Mouse (Mus musculus) hindbrain, embryonic 11.5 days (tissue): ENCODE data around the gene AI597479. TPM values are rescaled to one million over a fixed set of nuclear protein-coding genes. Genes with fewer than 3 reads are reported as not detected.

Experiments used
- ATAC-seq: fragments of 200-750 bp; cut with Nextera tagmentation; 2 replicates; pipeline ENCODE4 v1.8.0; 2017; ENCODE audit warnings: mild to moderate bottlenecking, moderate TSS enrichment, moderate library complexity; ENCODE audit not compliant: low FRiP score
- DNase-seq: peaks from one replicate; pipeline ENCODE4 v3.0.0-alpha.2; 2015; ENCODE audit warnings: low spot score
- H3K27ac ChIP-seq: fragments of 300-500 bp; sonication (generic); 2 replicates; pipeline ENCODE4 v1.5.1; 2014; ENCODE audit warnings: mild to moderate bottlenecking, low read depth, low read length
- H3K27me3 ChIP-seq: fragments of 300-500 bp; sonication (generic); 2 replicates; pipeline ENCODE4 v1.6.1; 2014; ENCODE audit warnings: mild to moderate bottlenecking, low read length, moderate library complexity, mixed read lengths; ENCODE audit not compliant: control insufficient read depth, insufficient read depth
- H3K36me3 ChIP-seq: fragments of 300-500 bp; sonication (generic); 2 replicates; pipeline ENCODE4 v1.6.1; 2014; ENCODE audit warnings: mild to moderate bottlenecking, low read length, moderate library complexity, mixed read lengths; ENCODE audit not compliant: control insufficient read depth, insufficient read depth
- H3K4me1 ChIP-seq: fragments of 300-500 bp; sonication (generic); replicated peaks from 2 replicates; pipeline ENCODE4 v1.6.1; 2014; ENCODE audit warnings: low read length, mixed read lengths; ENCODE audit not compliant: control insufficient read depth, insufficient read depth
- H3K4me2 ChIP-seq: fragments of 300-500 bp; sonication (generic); replicated peaks from 2 replicates; pipeline ENCODE4 v1.6.1; 2014; ENCODE audit warnings: mild to moderate bottlenecking, low read depth, low read length
- H3K4me3 ChIP-seq: fragments of 300-500 bp; sonication (generic); 2 replicates; pipeline ENCODE4 v1.5.1; 2014; ENCODE audit warnings: low read depth, low read length
- H3K9ac ChIP-seq: fragments of 300-500 bp; sonication (generic); 2 replicates; pipeline ENCODE4 v1.6.1; 2014; ENCODE audit warnings: low read depth, low read length
- H3K9me3 ChIP-seq: fragments of 300-500 bp; sonication (generic); 2 replicates; pipeline ENCODE4 v1.6.1; 2016; ENCODE audit warnings: low read length; ENCODE audit not compliant: control insufficient read depth
- WGBS: fragments of 180-500 bp; shearing (Covaris S2); extraction: QIAGEN DNeasy Blood & Tissue Kit; methylation state at CpG from one replicate; pipeline ENCODE4 v1.1.7; 2014; 5-methylcytosine and 5-hydroxymethylcytosine counted together
- polyA plus RNA-seq: library from polyadenylated mRNA; unstranded; fragments of >200 nt; fragmentation: Nextera tagmentation; extraction: Ambion mirVana; gene quantifications from 2 replicates; pipeline ENCODE4 v1.2.1, GENCODE M21; 2014

The AI597479 gene
- polyA plus RNA-seq, 1 experiment from 2014 or later: 39.3 TPM

GRCm38 (mm10) chr1:43144338-43144906 lies 45.9 kb downstream of the AI597479 start:
- no peaks in the 10 kb centered on the region for H3K36me3 ChIP-seq
- H3K4me2 ChIP-seq: no peak overlapping the region
- no peaks in the 10 kb centered on the region for H3K4me1 ChIP-seq
- H3K9ac ChIP-seq: no peak overlapping the region
- ATAC-seq (no peak), DNase-seq (no peak)
- H3K9me3 ChIP-seq: no peaks in the 10 kb centered on the region
- 92% methylated on average over 8 of the region's 8 CpGs for WGBS
- no peak overlapping the region for H3K27ac ChIP-seq
- no peaks in the 10 kb centered on the region for H3K27me3 ChIP-seq
- H3K4me3 ChIP-seq: no peak overlapping the region

- Histone ChIP-seq H3K9me3 (no peaks in the 10 kb centered on the region), H3K27ac (no peak overlapping the region), H3K9ac (no peak overlapping the region), H3K27me3 (no peaks in the 10 kb centered on the region), H3K4me1 (no peaks in the 10 kb centered on the region), H3K4me2 (no peak overlapping the region), H3K36me3 (no peaks in the 10 kb centered on the region), H3K4me3 (no peak overlapping the region)
- DNase-seq: no peak
- WGBS: 90% methylated on average over 6 of the region's 6 CpGs
- ATAC-seq: no peak
Measured at GRCm38 (mm10) chr1:43145388-43145787, 46.9 kb downstream of the AI597479 start.

- 74% methylated on average over 2 of the region's 2 CpGs for WGBS
Measured at GRCm38 (mm10) chr1:43147474-43147873, 49.0 kb downstream of the AI597479 start.

DNA sequence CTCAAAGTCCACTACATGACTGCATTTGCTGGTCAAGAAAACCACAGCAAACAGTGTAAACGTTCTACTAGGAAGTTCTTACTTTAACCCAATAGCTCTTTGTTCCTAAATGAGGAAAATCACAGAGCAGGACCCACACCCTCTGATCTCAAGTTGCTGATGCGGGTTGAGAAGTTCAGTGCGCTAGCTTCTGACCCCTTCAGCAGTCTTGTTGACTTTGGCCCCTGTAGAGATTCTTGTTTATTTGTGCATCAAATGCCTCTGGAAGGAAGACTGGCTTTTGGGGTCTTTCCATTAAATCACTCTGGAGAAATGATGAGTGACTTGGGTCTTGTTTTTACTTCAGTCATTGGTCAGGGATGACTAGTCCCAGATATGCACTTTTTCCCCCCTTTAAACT lies 51.7 kb downstream of the AI597479 start:
- Histone ChIP-seq H3K4me2 (no peak overlapping the region), H3K9ac (no peak overlapping the region), H3K36me3 (no peaks in the 10 kb centered on the region), H3K4me3 (no peak overlapping the region), H3K27ac (no peak overlapping the region), H3K27me3 (no peaks in the 10 kb centered on the region), H3K4me1 (no peaks in the 10 kb centered on the region), H3K9me3 (no peaks in the 10 kb centered on the region)
- DNase-seq (no peak), ATAC-seq (no peak)
- whole genome bisulfite sequencing: 65% methylated on average over 3 of the region's 3 CpGs

More at GRCm38 (mm10) chr1:43147474-43147873, 49.0 kb downstream of the AI597479 start:
- Histone ChIP-seq H3K4me2 (no peak overlapping the region), H3K4me1 (no peaks in the 10 kb centered on the region), H3K27me3 (no peaks in the 10 kb centered on the region), H3K27ac (no peak overlapping the region), H3K9ac (no peak overlapping the region), H3K9me3 (no peaks in the 10 kb centered on the region), H3K36me3 (no peaks in the 10 kb centered on the region), H3K4me3 (no peak overlapping the region)
- DNase-seq (no peak), ATAC-seq (no peak)

DNA sequence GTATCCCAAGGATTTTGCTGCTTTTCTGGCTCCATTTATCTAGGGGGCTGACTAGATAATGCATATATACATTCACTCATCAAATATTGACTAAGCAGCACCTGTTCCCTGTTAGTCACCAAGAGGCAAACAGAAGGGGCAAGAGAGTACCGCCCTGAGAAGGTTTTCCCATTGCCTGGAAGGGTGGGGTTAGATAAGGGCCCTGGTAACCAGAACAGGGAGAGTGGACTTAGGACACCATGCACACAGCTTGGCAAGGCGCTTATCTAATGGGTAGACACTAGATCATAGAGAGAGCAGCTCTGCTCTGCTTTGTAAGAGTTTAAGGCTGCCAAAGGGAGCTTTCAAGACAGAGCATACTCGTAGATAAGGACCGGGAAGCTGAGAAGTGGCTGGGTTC lies 54.1 kb downstream of the AI597479 start:
- no peak overlapping the region for H3K9ac ChIP-seq
- H3K27ac ChIP-seq: no peak overlapping the region
- no peak for DNase-seq
- H3K4me2 ChIP-seq: no peak overlapping the region
- WGBS: 90% methylated on average over 4 of the region's 4 CpGs
- H3K4me3 ChIP-seq: no peak overlapping the region
- no peak for ATAC-seq
- no peaks in the 10 kb centered on the region for H3K9me3 ChIP-seq
- no peaks in the 10 kb centered on the region for H3K27me3 ChIP-seq
- no peaks in the 10 kb centered on the region for H3K36me3 ChIP-seq
- no peaks in the 10 kb centered on the region for H3K4me1 ChIP-seq

DNA sequence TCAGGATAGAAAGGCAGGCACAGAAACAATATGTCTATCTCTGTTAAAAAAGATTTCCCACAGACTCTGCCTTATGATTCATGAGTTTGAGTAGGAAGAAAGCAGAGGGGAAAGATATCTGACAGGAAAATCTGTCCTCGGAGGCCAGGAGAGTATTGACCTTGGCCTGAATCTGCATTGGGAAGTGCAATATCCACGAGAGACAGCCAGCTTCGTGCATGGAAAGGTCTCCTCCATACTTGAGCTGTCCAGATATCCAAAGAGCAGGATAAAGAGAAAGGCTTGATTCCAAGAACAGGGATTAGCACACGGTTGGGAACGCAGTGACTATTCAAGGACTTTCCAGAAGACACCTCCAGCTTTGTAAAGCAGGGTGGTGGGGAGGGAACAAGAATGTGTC lies 55.0 kb downstream of the AI597479 start:
- ATAC-seq: no peak
- WGBS: 89% methylated on average over 5 of the region's 5 CpGs

DNA sequence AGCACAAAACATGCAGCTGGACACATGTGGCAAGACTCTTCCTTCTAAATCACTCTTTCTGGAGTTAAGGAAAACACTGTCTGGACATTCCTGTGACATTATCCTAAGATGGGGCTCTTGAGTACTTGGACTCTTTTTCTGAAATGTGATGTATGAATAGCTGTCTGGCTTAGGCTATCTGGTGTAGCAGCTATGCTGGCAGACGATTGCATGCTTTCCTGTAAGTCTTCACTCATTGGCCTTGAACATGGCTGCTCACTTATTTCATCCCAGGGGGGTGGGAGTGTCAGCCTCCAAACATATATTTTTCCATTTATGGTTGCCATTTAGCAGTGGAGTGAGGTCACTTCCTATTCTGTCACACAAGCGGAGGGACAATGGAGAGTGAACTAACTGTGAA lies 56.0 kb downstream of the AI597479 start:
- H3K27me3 ChIP-seq: no peaks in the 10 kb centered on the region
- ATAC-seq (no peak), DNase-seq (no peak)
- no peak overlapping the region for H3K9ac ChIP-seq
- H3K4me1 ChIP-seq: no peaks in the 10 kb centered on the region
- H3K4me3 ChIP-seq: no peak overlapping the region
- no peaks in the 10 kb centered on the region for H3K36me3 ChIP-seq
- H3K9me3 ChIP-seq: no peaks in the 10 kb centered on the region
- WGBS: 76% methylated on average over 2 of the region's 2 CpGs
- no peak overlapping the region for H3K4me2 ChIP-seq
- no peak overlapping the region for H3K27ac ChIP-seq

More for the DNA sequence above, 55.0 kb downstream of the AI597479 start:
- Histone ChIP-seq H3K36me3 (no peaks in the 10 kb centered on the region), H3K4me2 (no peak overlapping the region), H3K27ac (no peak overlapping the region), H3K27me3 (no peaks in the 10 kb centered on the region), H3K4me1 (no peaks in the 10 kb centered on the region), H3K9ac (no peak overlapping the region), H3K4me3 (no peak overlapping the region), H3K9me3 (no peaks in the 10 kb centered on the region)
- no peak for DNase-seq

GRCm38 (mm10) chr1:43157907-43158306 lies 59.4 kb downstream of the AI597479 start:
- Histone ChIP-seq H3K36me3 (no peaks in the 10 kb centered on the region), H3K4me1 (no peaks in the 10 kb centered on the region)
- WGBS: 83% methylated on average over 2 of the region's 2 CpGs

GRCm38 (mm10) chr1:43159429-43159828 lies 60.9 kb downstream of the AI597479 start:
- Histone ChIP-seq H3K4me1 (no peaks in the 10 kb centered on the region), H3K27me3 (no peaks in the 10 kb centered on the region; the same call in 1 of the 2 replicates), H3K27ac (no peak overlapping the region), H3K4me3 (no peak overlapping the region), H3K9me3 (no peaks in the 10 kb centered on the region), H3K9ac (no peak overlapping the region), H3K4me2 (no peak overlapping the region), H3K36me3 (no peaks in the 10 kb centered on the region)
- no peak for DNase-seq
- 75% methylated on average over 4 of the region's 4 CpGs for WGBS
- ATAC-seq: no peak

More at GRCm38 (mm10) chr1:43157907-43158306, 59.4 kb downstream of the AI597479 start:
- H3K27ac ChIP-seq: no peak overlapping the region
- ATAC-seq (no peak), DNase-seq (no peak)
- no peaks in the 10 kb centered on the region for H3K9me3 ChIP-seq
- H3K4me2 ChIP-seq: no peak overlapping the region
- no peak overlapping the region for H3K9ac ChIP-seq
- H3K4me3 ChIP-seq: no peak overlapping the region
- H3K27me3 ChIP-seq: no peaks in the 10 kb centered on the region; the same call in 1 of the 2 replicates
